Mouse (Mus musculus): ENCODE data around the gene Ppfia3. TPM values are rescaled to one million over a fixed set of nuclear protein-coding genes. Genes with fewer than 3 reads are reported as not detected.

Gene Ppfia3
- polyA plus RNA-seq, 1 experiment from 2014 or later = 3.7 TPM

DNA sequence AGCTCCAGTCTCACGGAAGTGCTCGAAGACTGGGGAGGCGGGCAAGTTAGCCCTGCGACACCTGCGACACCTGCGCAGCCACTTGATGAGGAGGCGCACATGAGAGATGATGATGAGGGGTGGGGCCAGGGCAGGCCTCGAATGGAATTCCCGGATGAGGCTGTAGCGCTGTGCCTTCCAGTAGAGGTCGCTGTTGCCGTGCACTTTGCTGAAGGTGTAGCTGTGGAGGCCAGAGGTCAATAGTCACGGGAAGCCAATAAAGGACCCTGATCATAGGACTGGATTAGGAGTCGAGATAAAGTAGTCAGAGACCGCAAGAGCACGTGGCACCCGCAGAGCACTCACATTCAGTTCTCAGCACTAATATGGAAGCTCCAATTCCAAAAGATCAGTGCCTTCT is 61.5 kb downstream of the Ppfia3 start:
- no peaks in the 10 kb centered on the region for H3K36me3 ChIP-seq (ENCODE audit: control insufficient read depth, insufficient read depth, low read length)
- no peak overlapping the region; the same call in 1 of the 2 replicates for H3K4me2 ChIP-seq

DNA sequence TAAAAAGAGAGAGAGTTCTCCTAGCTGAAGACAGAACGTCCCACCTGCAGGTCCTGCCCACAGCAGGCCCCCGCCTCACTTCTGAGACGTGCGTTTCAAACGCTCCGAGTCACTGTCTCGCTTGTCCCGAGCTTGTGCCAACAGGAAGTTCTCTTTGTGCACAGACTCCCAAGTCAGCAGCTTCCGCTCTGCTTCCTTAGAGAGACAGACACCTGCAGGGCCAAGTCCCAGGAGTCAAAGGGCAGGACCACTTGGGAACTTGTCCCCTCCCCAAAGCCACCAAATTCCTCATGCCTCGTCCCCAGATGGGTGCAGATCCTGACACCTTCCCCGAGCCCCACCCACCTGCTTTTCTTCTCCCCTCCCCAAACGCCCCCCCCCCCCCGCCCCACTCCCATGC is 62.0 kb downstream of the Ppfia3 start:
- H3K4me1 ChIP-seq (ENCODE audit: control insufficient read depth, insufficient read depth, low read length) = 0 out of 2 replicates have a peak, but pooled peaks cover 3% of the 10 kb centered on the region
- no peaks in the 10 kb centered on the region for H3K9me3 ChIP-seq (replicated peaks; ENCODE audit: control insufficient read depth, low read length)
- no peak overlapping the region for H3K9ac ChIP-seq (ENCODE audit: low read depth, low read length)
- no peak overlapping the region for H3K27ac ChIP-seq (ENCODE audit: low read depth, low read length)
- H3K4me2 ChIP-seq = no peak overlapping the region; the same call in 1 of the 2 replicates
- H3K27me3 ChIP-seq (ENCODE audit: control insufficient read depth, insufficient read depth, low read length) = no peaks in the 10 kb centered on the region
- WGBS (ENCODE audit: insufficient replicate concordance) = 25% methylated on average over 11 of the region's 13 CpGs
- ATAC-seq (replicated peaks; ENCODE audit: insufficient number of reproducible peaks, low FRiP score, low TSS enrichment) = peak; percentile 9; the same call in 1 of the 2 replicates
- no peaks in the 10 kb centered on the region for H3K36me3 ChIP-seq (ENCODE audit: control insufficient read depth, insufficient read depth, low read length)
- no peak overlapping the region for H3K4me3 ChIP-seq (ENCODE audit: low read depth, low read length)

More for the DNA sequence above, 61.5 kb downstream of the Ppfia3 start:
- Histone ChIP-seq H3K27me3 (ENCODE audit: control insufficient read depth, insufficient read depth, low read length) (no peaks in the 10 kb centered on the region), H3K9ac (ENCODE audit: low read depth, low read length) (no peak overlapping the region), H3K4me1 (ENCODE audit: control insufficient read depth, insufficient read depth, low read length) (0 out of 2 replicates have a peak, but pooled peaks cover 3% of the 10 kb centered on the region), H3K4me3 (ENCODE audit: low read depth, low read length) (no peak overlapping the region), H3K9me3 (replicated peaks; ENCODE audit: control insufficient read depth, low read length) (no peaks in the 10 kb centered on the region), H3K27ac (ENCODE audit: low read depth, low read length) (no peak overlapping the region)
- peak; percentile 2; the same call in 1 of the 2 replicates for ATAC-seq (replicated peaks; ENCODE audit: insufficient number of reproducible peaks, low FRiP score, low TSS enrichment)
- WGBS (ENCODE audit: insufficient replicate concordance) = 9% methylated on average over 17 of the region's 17 CpGs

DNA sequence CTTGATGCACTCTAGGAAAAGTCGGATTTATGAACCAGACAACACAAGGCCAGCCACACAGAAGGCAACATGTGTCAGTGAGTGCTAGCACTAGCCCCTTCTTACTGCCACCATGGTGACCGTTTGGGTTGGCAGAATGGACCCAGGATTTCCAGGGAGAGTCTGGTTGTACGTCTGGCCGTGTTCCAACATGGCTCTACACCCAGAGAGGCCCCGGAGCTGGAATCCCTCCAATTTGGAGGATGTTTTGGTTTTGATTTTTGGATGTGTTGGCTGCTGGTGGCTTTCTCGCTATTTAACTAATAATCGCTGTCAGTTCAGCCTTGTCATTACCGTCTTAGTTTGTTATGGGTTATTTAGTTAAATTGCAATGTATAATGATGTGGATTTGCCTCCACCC is 64.2 kb downstream of the Ppfia3 start:
- WGBS (ENCODE audit: insufficient replicate concordance) = 80% methylated on average over 8 of the region's 8 CpGs
- Histone ChIP-seq H3K9ac (ENCODE audit: low read depth, low read length) (no peak overlapping the region), H3K27ac (ENCODE audit: low read depth, low read length) (no peak overlapping the region), H3K27me3 (ENCODE audit: control insufficient read depth, insufficient read depth, low read length) (no peaks in the 10 kb centered on the region), H3K4me3 (ENCODE audit: low read depth, low read length) (no peak overlapping the region), H3K9me3 (replicated peaks; ENCODE audit: control insufficient read depth, low read length) (no peaks in the 10 kb centered on the region), H3K36me3 (ENCODE audit: control insufficient read depth, insufficient read depth, low read length) (no peaks in the 10 kb centered on the region), H3K4me2 (no peak overlapping the region), H3K4me1 (ENCODE audit: control insufficient read depth, insufficient read depth, low read length) (0 out of 2 replicates have a peak, but pooled peaks cover 3% of the 10 kb centered on the region)
- no peak for ATAC-seq (replicated peaks; ENCODE audit: insufficient number of reproducible peaks, low FRiP score, low TSS enrichment)

DNA sequence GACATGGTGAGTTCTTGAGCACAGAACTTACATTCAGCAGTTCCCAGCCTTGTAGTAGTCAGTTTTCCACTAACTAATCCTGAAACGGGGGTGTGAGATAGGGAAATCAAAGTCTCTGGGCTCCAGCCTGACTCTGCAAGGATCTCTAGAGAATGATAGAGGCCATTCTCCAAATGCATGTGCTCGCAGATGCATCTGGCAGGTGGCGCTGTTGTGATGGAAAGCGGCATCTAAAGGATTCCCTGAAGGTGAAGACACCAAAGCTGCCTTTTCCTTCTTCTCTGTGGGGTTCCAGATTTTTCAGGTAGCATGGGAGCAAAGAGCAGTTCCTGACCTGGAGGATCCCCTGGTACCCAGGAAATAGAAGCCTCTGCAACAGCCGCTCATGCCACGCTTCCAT is 66.5 kb downstream of the Ppfia3 start:
- 0 out of 2 replicates have a peak, but pooled peaks cover 3% of the 10 kb centered on the region for H3K4me1 ChIP-seq (ENCODE audit: control insufficient read depth, insufficient read depth, low read length)
- no peak overlapping the region for H3K4me3 ChIP-seq (ENCODE audit: low read depth, low read length)
- no peaks in the 10 kb centered on the region for H3K9me3 ChIP-seq (replicated peaks; ENCODE audit: control insufficient read depth, low read length)
- WGBS (ENCODE audit: insufficient replicate concordance) = 18% methylated on average over 6 of the region's 6 CpGs
- no peaks in the 10 kb centered on the region for H3K36me3 ChIP-seq (ENCODE audit: control insufficient read depth, insufficient read depth, low read length)
- no peak for ATAC-seq (replicated peaks; ENCODE audit: insufficient number of reproducible peaks, low FRiP score, low TSS enrichment)
- H3K9ac ChIP-seq (ENCODE audit: low read depth, low read length) = no peak overlapping the region
- no peaks in the 10 kb centered on the region for H3K27me3 ChIP-seq (ENCODE audit: control insufficient read depth, insufficient read depth, low read length)
- H3K27ac ChIP-seq (ENCODE audit: low read depth, low read length) = no peak overlapping the region
- no peak overlapping the region for H3K4me2 ChIP-seq

DNA sequence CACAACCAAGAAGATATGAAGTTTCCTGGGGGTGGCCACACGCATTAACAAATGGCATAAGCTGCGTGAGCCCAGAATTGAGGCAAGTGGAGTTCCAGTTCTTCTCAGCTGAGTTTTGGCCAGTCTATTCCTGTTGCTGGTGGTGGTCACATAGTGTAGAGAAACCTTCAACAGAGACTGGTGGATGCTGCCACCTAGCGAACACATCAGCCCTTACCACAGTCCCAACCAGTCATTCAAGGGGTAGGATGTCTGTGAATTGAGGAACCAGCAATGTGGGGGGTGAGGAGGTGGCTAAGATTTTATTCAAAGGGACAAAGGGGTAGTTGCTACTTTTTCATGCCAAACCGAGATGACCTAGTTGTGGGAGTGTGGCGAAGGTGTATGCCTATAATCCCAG is 67.1 kb downstream of the Ppfia3 start:
- Histone ChIP-seq H3K9me3 (replicated peaks; ENCODE audit: control insufficient read depth, low read length) (no peaks in the 10 kb centered on the region), H3K27me3 (ENCODE audit: control insufficient read depth, insufficient read depth, low read length) (no peaks in the 10 kb centered on the region), H3K4me2 (no peak overlapping the region), H3K27ac (ENCODE audit: low read depth, low read length) (no peak overlapping the region), H3K4me3 (ENCODE audit: low read depth, low read length) (no peak overlapping the region), H3K36me3 (ENCODE audit: control insufficient read depth, insufficient read depth, low read length) (no peaks in the 10 kb centered on the region), H3K4me1 (ENCODE audit: control insufficient read depth, insufficient read depth, low read length) (0 out of 2 replicates have a peak, but pooled peaks cover under 1% of the 10 kb centered on the region), H3K9ac (ENCODE audit: low read depth, low read length) (no peak overlapping the region)
- 13% methylated on average over 5 of the region's 5 CpGs for WGBS (ENCODE audit: insufficient replicate concordance)
- ATAC-seq (replicated peaks; ENCODE audit: insufficient number of reproducible peaks, low FRiP score, low TSS enrichment) = 0 out of 2 replicates have a peak, but pooled peaks have one; percentile 55

DNA sequence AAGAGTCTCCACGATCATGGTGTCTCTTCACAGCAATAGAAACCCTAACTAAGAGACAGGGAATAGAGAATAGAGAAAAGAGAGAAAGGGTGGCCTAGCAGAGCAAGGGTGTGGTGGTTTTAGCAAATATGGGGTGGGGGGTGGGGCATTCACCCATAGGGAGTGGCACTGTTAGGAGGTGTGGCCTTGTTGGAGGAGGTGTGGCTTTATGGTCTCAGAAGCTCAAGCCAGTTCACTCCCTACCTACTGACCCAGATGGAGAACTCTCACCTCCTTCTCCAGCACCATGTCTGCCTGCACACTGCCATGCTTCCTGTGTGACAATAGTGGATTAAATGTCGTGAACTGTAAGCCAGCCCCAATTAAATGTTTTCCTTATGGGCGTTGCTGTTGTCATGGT is 69.3 kb downstream of the Ppfia3 start:
- WGBS (ENCODE audit: insufficient replicate concordance) = 64% methylated on average over 3 of the region's 3 CpGs
- H3K4me1 ChIP-seq (ENCODE audit: control insufficient read depth, insufficient read depth, low read length) = no peaks in the 10 kb centered on the region
- no peaks in the 10 kb centered on the region for H3K36me3 ChIP-seq (ENCODE audit: control insufficient read depth, insufficient read depth, low read length)
- H3K27ac ChIP-seq (ENCODE audit: low read depth, low read length) = no peak overlapping the region
- no peaks in the 10 kb centered on the region for H3K27me3 ChIP-seq (ENCODE audit: control insufficient read depth, insufficient read depth, low read length)
- no peaks in the 10 kb centered on the region for H3K9me3 ChIP-seq (replicated peaks; ENCODE audit: control insufficient read depth, low read length)
- no peak overlapping the region for H3K9ac ChIP-seq (ENCODE audit: low read depth, low read length)
- H3K4me3 ChIP-seq (ENCODE audit: low read depth, low read length) = no peak overlapping the region
- no peak for ATAC-seq (replicated peaks; ENCODE audit: insufficient number of reproducible peaks, low FRiP score, low TSS enrichment)
- H3K4me2 ChIP-seq = no peak overlapping the region

DNA sequence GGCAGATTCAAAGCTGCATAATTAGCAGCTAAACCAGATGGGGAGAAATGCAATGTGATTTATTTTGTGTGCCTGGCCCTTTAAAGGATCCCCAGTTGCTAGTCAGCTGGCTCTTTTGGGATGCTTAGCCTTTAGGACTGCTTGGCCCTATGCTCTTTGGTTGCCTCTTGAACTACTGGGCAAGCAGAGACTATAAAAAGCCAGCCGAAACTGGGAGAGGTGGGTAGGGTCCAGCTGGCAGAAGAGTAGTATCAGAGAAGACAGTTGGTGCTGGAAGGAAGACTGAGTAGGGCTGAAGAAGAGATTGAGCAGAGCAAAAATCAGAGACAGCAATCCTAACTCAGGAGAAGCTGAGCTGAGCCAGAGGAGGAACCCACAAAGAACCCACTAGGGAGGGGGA is 70.2 kb downstream of the Ppfia3 start:
- H3K4me1 ChIP-seq (ENCODE audit: control insufficient read depth, insufficient read depth, low read length) = no peaks in the 10 kb centered on the region
- no peak overlapping the region for H3K4me3 ChIP-seq (ENCODE audit: low read depth, low read length)
- no peaks in the 10 kb centered on the region for H3K9me3 ChIP-seq (replicated peaks; ENCODE audit: control insufficient read depth, low read length)
- ATAC-seq (replicated peaks; ENCODE audit: insufficient number of reproducible peaks, low FRiP score, low TSS enrichment) = no peak
- no peaks in the 10 kb centered on the region for H3K36me3 ChIP-seq (ENCODE audit: control insufficient read depth, insufficient read depth, low read length)
- H3K4me2 ChIP-seq = no peak overlapping the region
- no peak overlapping the region for H3K27ac ChIP-seq (ENCODE audit: low read depth, low read length)
- no peaks in the 10 kb centered on the region for H3K27me3 ChIP-seq (ENCODE audit: control insufficient read depth, insufficient read depth, low read length)
- WGBS (ENCODE audit: insufficient replicate concordance) = 76% methylated on average over 1 of the region's 1 CpGs
- no peak overlapping the region for H3K9ac ChIP-seq (ENCODE audit: low read depth, low read length)

Other genes starting within 250 kb of the Ppfia3 start
- gene Rps11, start 242.6 kb downstream of the Ppfia3 start, polyA plus RNA-seq (2014; fragmentation: Nextera tagmentation; extraction: Ambion mirVana) = 1,168 and 1,305 TPM in 2 replicates
- gene Rpl13a, start 238.3 kb downstream of the Ppfia3 start, polyA plus RNA-seq (2014; fragmentation: Nextera tagmentation; extraction: Ambion mirVana) = 981 and 1,056 TPM in 2 replicates
- 0.21 TPM in 2 replicates for gene Gm45713, start 230.8 kb downstream of the Ppfia3 start, polyA plus RNA-seq (2014; fragmentation: Nextera tagmentation; extraction: Ambion mirVana)
- gene Flt3l, start 230.6 kb downstream of the Ppfia3 start, polyA plus RNA-seq (2014; fragmentation: Nextera tagmentation; extraction: Ambion mirVana) = 1.6 and 2.5 TPM in 2 replicates
- 99.1 and 99.6 TPM in 2 replicates for gene Pih1d1, start 212.7 kb downstream of the Ppfia3 start, polyA plus RNA-seq (2014; fragmentation: Nextera tagmentation; extraction: Ambion mirVana)
- 28.7 and 28.9 TPM in 2 replicates for gene Aldh16a1, start 212.4 kb downstream of the Ppfia3 start, polyA plus RNA-seq (2014; fragmentation: Nextera tagmentation; extraction: Ambion mirVana)
- gene Slc17a7, start 203.1 kb downstream of the Ppfia3 start, polyA plus RNA-seq (2014; fragmentation: Nextera tagmentation; extraction: Ambion mirVana) = 3.0 and 3.7 TPM in 2 replicates
- gene Gfy, start 187.4 kb downstream of the Ppfia3 start, polyA plus RNA-seq (2014; fragmentation: Nextera tagmentation; extraction: Ambion mirVana) = not detected in 2 replicates
- 0.68 TPM in 1 of 2 replicates, not detected in the other for gene Pth2, start 186.0 kb downstream of the Ppfia3 start, polyA plus RNA-seq (2014; fragmentation: Nextera tagmentation; extraction: Ambion mirVana)
- gene Ccdc155, start 162.1 kb downstream of the Ppfia3 start, polyA plus RNA-seq (2014; fragmentation: Nextera tagmentation; extraction: Ambion mirVana) = 0.39 and 0.70 TPM in 2 replicates
- gene Dkkl1, start 154.9 kb downstream of the Ppfia3 start, polyA plus RNA-seq (2014; fragmentation: Nextera tagmentation; extraction: Ambion mirVana) = 1.9 and 2.4 TPM in 2 replicates
- gene Tead2, start 151.3 kb downstream of the Ppfia3 start, polyA plus RNA-seq (2014; fragmentation: Nextera tagmentation; extraction: Ambion mirVana) = 129 and 131 TPM in 2 replicates
- gene Cd37, start 127.9 kb downstream of the Ppfia3 start, polyA plus RNA-seq (2014; fragmentation: Nextera tagmentation; extraction: Ambion mirVana) = 2.1 and 2.2 TPM in 2 replicates
- gene Slc6a16, start 125.9 kb downstream of the Ppfia3 start, polyA plus RNA-seq (2014; fragmentation: Nextera tagmentation; extraction: Ambion mirVana) = 0.32 and 0.47 TPM in 2 replicates
- gene Slc6a21, start 89.5 kb downstream of the Ppfia3 start, polyA plus RNA-seq (2014; fragmentation: Nextera tagmentation; extraction: Ambion mirVana) = not detected in 2 replicates
- gene Trpm4, start 33.2 kb downstream of the Ppfia3 start, polyA plus RNA-seq (2014; fragmentation: Nextera tagmentation; extraction: Ambion mirVana) = 7.0 and 9.8 TPM in 2 replicates
- 24.3 and 30.1 TPM in 2 replicates for gene Hrc, start 31.7 kb downstream of the Ppfia3 start, polyA plus RNA-seq (2014; fragmentation: Nextera tagmentation; extraction: Ambion mirVana)
- gene Lin7b, start 3.6 kb upstream of the Ppfia3 start, polyA plus RNA-seq (2014; fragmentation: Nextera tagmentation; extraction: Ambion mirVana) = 1.6 and 1.7 TPM in 2 replicates
- gene Snrnp70, start 28.7 kb upstream of the Ppfia3 start, polyA plus RNA-seq (2014; fragmentation: Nextera tagmentation; extraction: Ambion mirVana) = 51.6 and 72.0 TPM in 2 replicates
- gene Kcna7, start 38.6 kb upstream of the Ppfia3 start, polyA plus RNA-seq (2014; fragmentation: Nextera tagmentation; extraction: Ambion mirVana) = 0.37 and 0.45 TPM in 2 replicates
- 3.2 TPM in 2 replicates for gene Ntf5, start 46.7 kb upstream of the Ppfia3 start, polyA plus RNA-seq (2014; fragmentation: Nextera tagmentation; extraction: Ambion mirVana)
- gene Lhb, start 53.8 kb upstream of the Ppfia3 start, polyA plus RNA-seq (2014; fragmentation: Nextera tagmentation; extraction: Ambion mirVana) = 0.33 and 0.46 TPM in 2 replicates
- gene Gys1, start 67.8 kb upstream of the Ppfia3 start, polyA plus RNA-seq (2014; fragmentation: Nextera tagmentation; extraction: Ambion mirVana) = 99.1 and 106 TPM in 2 replicates
- 98.2 and 104 TPM in 2 replicates for gene Ruvbl2, start 71.1 kb upstream of the Ppfia3 start, polyA plus RNA-seq (2014; fragmentation: Nextera tagmentation; extraction: Ambion mirVana)
- gene Ftl1, start 92.9 kb upstream of the Ppfia3 start, polyA plus RNA-seq (2014; fragmentation: Nextera tagmentation; extraction: Ambion mirVana) = 4,030 and 4,320 TPM in 2 replicates
- gene Bax, start 99.9 kb upstream of the Ppfia3 start, polyA plus RNA-seq (2014; fragmentation: Nextera tagmentation; extraction: Ambion mirVana) = 91.3 and 146 TPM in 2 replicates
- 1.5 and 2.2 TPM in 2 replicates for gene Tulp2, start 114.9 kb upstream of the Ppfia3 start, polyA plus RNA-seq (2014; fragmentation: Nextera tagmentation; extraction: Ambion mirVana)
- gene Gm45808, start 119.8 kb upstream of the Ppfia3 start, polyA plus RNA-seq (2014; fragmentation: Nextera tagmentation; extraction: Ambion mirVana) = not detected in 2 replicates
- 4.6 and 4.9 TPM in 2 replicates for gene Dhdh, start 121.8 kb upstream of the Ppfia3 start, polyA plus RNA-seq (2014; fragmentation: Nextera tagmentation; extraction: Ambion mirVana)
- gene Nucb1, start 143.4 kb upstream of the Ppfia3 start, polyA plus RNA-seq (2014; fragmentation: Nextera tagmentation; extraction: Ambion mirVana) = 165 and 186 TPM in 2 replicates
- gene Ppp1r15a, start 159.2 kb upstream of the Ppfia3 start, polyA plus RNA-seq (2014; fragmentation: Nextera tagmentation; extraction: Ambion mirVana) = 28.5 and 28.8 TPM in 2 replicates
- 1.1 TPM in 2 replicates for gene Plekha4, start 159.3 kb upstream of the Ppfia3 start, polyA plus RNA-seq (2014; fragmentation: Nextera tagmentation; extraction: Ambion mirVana)
- 0.31 and 1.5 TPM in 2 replicates for gene Hsd17b14, start 187.9 kb upstream of the Ppfia3 start, polyA plus RNA-seq (2014; fragmentation: Nextera tagmentation; extraction: Ambion mirVana)
- 69.1 and 73.2 TPM in 2 replicates for gene Bcat2, start 203.1 kb upstream of the Ppfia3 start, polyA plus RNA-seq (2014; fragmentation: Nextera tagmentation; extraction: Ambion mirVana)
- not detected in 2 replicates for gene Fgf21, start 248.5 kb upstream of the Ppfia3 start, polyA plus RNA-seq (2014; fragmentation: Nextera tagmentation; extraction: Ambion mirVana)

Data from heart, embryonic 11.5 days (tissue).